Mouse (Mus musculus): ENCODE results near the gene Capn11. TPM values are rescaled to one million over a fixed set of nuclear protein-coding genes. Genes with fewer than 3 reads are reported as not detected.

Capn11 gene
- polyA plus RNA-seq, 1 experiment: 28.4 TPM

- Histone ChIP-seq H3K36me3 (ENCODE audit: control insufficient read depth, insufficient read depth, low read length) (no peaks in the 10 kb centered on the region), H3K4me1 (ENCODE audit: control insufficient read depth, insufficient read depth, low read length) (peaks cover 14% of the 10 kb centered on the region), H3K27ac (ENCODE audit: control insufficient read depth, insufficient read depth, low read depth, low read length) (no peak overlapping the region), H3K4me3 (ENCODE audit: control insufficient read depth, low read depth, low read length) (no peak overlapping the region), H3K27me3 (ENCODE audit: control insufficient read depth, insufficient read depth, low read length) (no peaks in the 10 kb centered on the region)
- TF ChIP-seq POLR2A (IDR thresholded peaks at IDR 0.05; ENCODE audit: control insufficient read depth, low read depth, low read length): no peak
- no peak for TF ChIP-seq CTCF (IDR thresholded peaks at IDR 0.05; ENCODE audit: control insufficient read depth, insufficient read depth, insufficient replicate concordance, low read depth, low read length)
Observed at GRCm38 (mm10) chr17:45616679-45617078, 42.4 kb downstream of the Capn11 start.

DNA sequence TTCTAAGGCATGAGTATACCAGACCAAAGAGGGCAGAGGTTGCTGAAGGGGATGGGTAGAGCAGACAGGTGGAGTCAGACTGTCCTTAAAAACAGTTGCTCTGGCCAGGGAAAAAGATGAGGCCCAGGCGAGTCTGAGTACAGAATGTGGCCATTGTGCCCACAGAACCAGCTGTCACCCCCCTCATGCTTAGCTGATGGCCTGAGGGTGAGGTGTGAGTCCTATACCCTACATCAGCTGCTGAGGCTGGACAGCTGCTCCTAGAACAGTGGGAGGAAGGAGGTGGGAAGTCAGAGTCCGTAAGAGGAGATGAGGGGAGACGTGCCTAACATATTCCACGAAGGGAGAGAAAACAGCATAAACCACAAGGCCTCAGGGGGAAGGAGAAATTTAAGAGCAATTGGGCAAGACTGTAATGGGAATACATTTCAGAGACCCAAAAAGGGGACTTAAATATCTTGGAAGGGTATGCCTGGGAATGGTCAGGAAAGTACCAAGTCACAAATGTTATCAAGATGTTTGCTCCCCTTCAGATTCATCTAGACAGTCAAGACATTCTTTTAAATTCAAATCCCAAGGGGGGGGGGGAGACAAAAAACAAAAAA, 43.0 kb downstream of the Capn11 start:
- no peak overlapping the region for H3K27ac ChIP-seq (ENCODE audit: control insufficient read depth, insufficient read depth, low read depth, low read length)
- no peak for TF ChIP-seq CTCF (IDR thresholded peaks at IDR 0.05; ENCODE audit: control insufficient read depth, insufficient read depth, insufficient replicate concordance, low read depth, low read length)
- no peak for TF ChIP-seq POLR2A (IDR thresholded peaks at IDR 0.05; ENCODE audit: control insufficient read depth, low read depth, low read length)
- no peak overlapping the region for H3K4me3 ChIP-seq (ENCODE audit: control insufficient read depth, low read depth, low read length)
- H3K4me1 ChIP-seq (ENCODE audit: control insufficient read depth, insufficient read depth, low read length): peaks cover 14% of the 10 kb centered on the region
- no peaks in the 10 kb centered on the region for H3K27me3 ChIP-seq (ENCODE audit: control insufficient read depth, insufficient read depth, low read length)
- H3K36me3 ChIP-seq (ENCODE audit: control insufficient read depth, insufficient read depth, low read length): no peaks in the 10 kb centered on the region

GRCm38 (mm10) chr17:45612921-45613320, 46.2 kb downstream of the Capn11 start:
- TF ChIP-seq CTCF (IDR thresholded peaks at IDR 0.05; ENCODE audit: control insufficient read depth, insufficient read depth, insufficient replicate concordance, low read depth, low read length) (no peak), POLR2A (IDR thresholded peaks at IDR 0.05; ENCODE audit: control insufficient read depth, low read depth, low read length) (no peak)
- Histone ChIP-seq H3K27ac (ENCODE audit: control insufficient read depth, insufficient read depth, low read depth, low read length) (no peak overlapping the region), H3K36me3 (ENCODE audit: control insufficient read depth, insufficient read depth, low read length) (no peaks in the 10 kb centered on the region), H3K4me3 (ENCODE audit: control insufficient read depth, low read depth, low read length) (no peak overlapping the region), H3K4me1 (ENCODE audit: control insufficient read depth, insufficient read depth, low read length) (peaks cover under 1% of the 10 kb centered on the region; the same call in 1 of the 2 replicates), H3K27me3 (ENCODE audit: control insufficient read depth, insufficient read depth, low read length) (no peaks in the 10 kb centered on the region)

DNA sequence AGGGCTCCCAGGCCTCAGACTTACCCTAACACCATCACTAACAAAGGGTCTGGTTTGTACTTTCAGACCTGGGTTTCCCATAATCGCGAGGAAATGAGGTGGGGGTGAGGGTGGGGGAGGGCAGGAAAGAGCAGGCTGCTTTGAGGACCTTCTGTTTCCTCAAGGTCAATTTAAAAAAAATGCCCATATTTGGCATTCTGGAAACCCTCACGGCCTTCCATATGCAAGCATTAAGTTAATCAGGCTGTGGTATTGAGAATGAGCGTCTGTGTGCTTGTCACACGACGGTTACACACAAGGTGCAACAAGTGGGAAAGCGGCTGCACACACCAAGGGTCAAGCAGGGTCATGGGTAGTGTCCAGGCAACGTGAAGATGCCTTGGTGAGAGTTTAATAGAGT, 47.1 kb downstream of the Capn11 start:
- H3K27ac ChIP-seq (ENCODE audit: control insufficient read depth, insufficient read depth, low read depth, low read length): no peak overlapping the region
- TF ChIP-seq POLR2A (IDR thresholded peaks at IDR 0.05; ENCODE audit: control insufficient read depth, low read depth, low read length) (no peak), CTCF (IDR thresholded peaks at IDR 0.05; ENCODE audit: control insufficient read depth, insufficient read depth, insufficient replicate concordance, low read depth, low read length) (no peak)
- H3K36me3 ChIP-seq (ENCODE audit: control insufficient read depth, insufficient read depth, low read length): no peaks in the 10 kb centered on the region

DNA sequence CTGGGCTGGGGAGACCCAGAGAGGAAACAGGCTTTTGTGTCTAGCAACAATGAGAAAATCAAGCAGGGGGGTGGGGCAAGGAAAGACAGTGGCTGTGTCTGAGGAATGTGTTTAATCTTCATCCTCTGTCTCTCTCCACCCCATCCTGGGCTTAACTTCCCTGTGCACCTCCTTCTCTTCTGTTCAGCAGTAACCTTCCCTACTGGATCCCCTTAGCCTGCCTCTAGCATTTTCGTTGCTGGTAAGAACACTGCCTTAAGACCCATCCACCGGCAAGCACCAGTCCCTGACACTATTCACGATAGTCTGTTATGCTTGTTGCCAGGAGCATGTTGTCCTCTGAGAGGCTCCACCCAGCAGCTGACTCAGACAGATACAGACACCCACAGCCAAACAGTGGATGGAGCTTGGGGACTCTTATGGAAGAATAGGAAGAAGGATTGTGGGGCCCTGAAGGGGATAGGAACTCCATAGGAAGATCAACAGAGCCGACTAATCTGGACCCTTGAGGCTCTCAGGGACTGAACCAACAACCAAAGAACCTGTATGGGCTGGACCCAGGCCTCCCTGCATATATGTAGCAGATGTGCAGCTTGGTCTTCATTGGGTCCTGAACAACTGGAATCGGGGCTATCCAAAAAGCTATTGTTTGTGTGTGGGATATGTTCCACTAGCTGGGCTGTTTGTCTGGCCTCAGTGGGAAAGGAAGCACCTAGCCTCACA, 48.8 kb downstream of the Capn11 start:
- Histone ChIP-seq H3K4me1 (ENCODE audit: control insufficient read depth, insufficient read depth, low read length) (no peaks in the 10 kb centered on the region), H3K4me3 (ENCODE audit: control insufficient read depth, low read depth, low read length) (no peak overlapping the region), H3K36me3 (ENCODE audit: control insufficient read depth, insufficient read depth, low read length) (no peaks in the 10 kb centered on the region), H3K27ac (ENCODE audit: control insufficient read depth, insufficient read depth, low read depth, low read length) (peak overlapping the region; percentile 58; the same call in 1 of the 2 replicates), H3K27me3 (ENCODE audit: control insufficient read depth, insufficient read depth, low read length) (no peaks in the 10 kb centered on the region)
- no peak for TF ChIP-seq CTCF (IDR thresholded peaks at IDR 0.05; ENCODE audit: control insufficient read depth, insufficient read depth, insufficient replicate concordance, low read depth, low read length)
- TF ChIP-seq POLR2A (IDR thresholded peaks at IDR 0.05; ENCODE audit: control insufficient read depth, low read depth, low read length): no peak

More for the DNA sequence above, 47.1 kb downstream of the Capn11 start:
- H3K27me3 ChIP-seq (ENCODE audit: control insufficient read depth, insufficient read depth, low read length): no peaks in the 10 kb centered on the region
- H3K4me1 ChIP-seq (ENCODE audit: control insufficient read depth, insufficient read depth, low read length): no peaks in the 10 kb centered on the region
- H3K4me3 ChIP-seq (ENCODE audit: control insufficient read depth, low read depth, low read length): no peak overlapping the region

- no peaks in the 10 kb centered on the region for H3K27me3 ChIP-seq (ENCODE audit: control insufficient read depth, insufficient read depth, low read length)
- H3K36me3 ChIP-seq (ENCODE audit: control insufficient read depth, insufficient read depth, low read length): no peaks in the 10 kb centered on the region
- H3K4me3 ChIP-seq (ENCODE audit: control insufficient read depth, low read depth, low read length): no peak overlapping the region
- TF ChIP-seq CTCF (IDR thresholded peaks at IDR 0.05; ENCODE audit: control insufficient read depth, insufficient read depth, insufficient replicate concordance, low read depth, low read length) (no peak), POLR2A (IDR thresholded peaks at IDR 0.05; ENCODE audit: control insufficient read depth, low read depth, low read length) (no peak)
- H3K27ac ChIP-seq (ENCODE audit: control insufficient read depth, insufficient read depth, low read depth, low read length): no peak overlapping the region
- H3K4me1 ChIP-seq (ENCODE audit: control insufficient read depth, insufficient read depth, low read length): no peaks in the 10 kb centered on the region
Observed at GRCm38 (mm10) chr17:45608396-45608795, 50.7 kb downstream of the Capn11 start.

DNA sequence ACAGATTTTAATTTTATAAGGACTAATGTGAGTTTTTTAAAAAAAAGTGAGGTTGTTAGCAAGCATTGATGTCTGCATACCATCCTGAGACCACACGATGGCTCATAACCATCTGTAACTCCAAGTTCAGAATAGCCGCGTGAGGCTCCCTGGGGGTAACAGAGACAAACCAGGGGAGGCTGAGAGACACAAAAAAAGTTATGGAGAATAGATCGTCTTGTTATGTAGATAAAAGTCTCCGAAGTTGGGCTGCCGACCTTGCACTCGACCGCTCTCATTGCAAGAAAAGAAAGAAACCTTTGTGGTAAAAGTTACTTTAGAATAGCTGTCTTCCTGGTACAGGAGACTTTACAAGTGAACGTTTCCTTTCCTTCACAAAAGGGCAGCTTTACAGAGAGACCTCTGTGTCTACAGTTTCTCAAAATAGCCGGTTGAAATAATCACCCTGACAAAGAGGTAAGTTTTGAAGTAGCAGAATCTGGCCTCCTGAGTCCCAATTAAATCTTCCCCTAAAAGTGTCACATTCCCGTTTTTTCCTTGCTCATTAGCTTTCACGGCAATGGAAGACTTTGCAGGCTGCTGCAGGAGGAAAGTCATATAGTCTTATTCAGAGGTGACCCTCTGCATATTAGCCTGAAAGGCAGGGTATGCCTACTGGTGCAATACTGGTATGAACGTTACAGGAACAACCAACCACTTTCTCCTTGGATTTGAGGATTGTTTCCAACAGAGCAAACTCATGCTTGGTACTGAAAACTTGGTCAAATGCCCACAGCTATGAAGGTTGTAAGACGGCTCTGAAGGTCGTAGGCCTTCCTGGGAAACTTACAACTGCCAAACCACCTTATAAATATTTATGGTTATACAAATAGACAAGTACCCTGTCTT, 51.9 kb downstream of the Capn11 start:
- Histone ChIP-seq H3K4me1 (ENCODE audit: control insufficient read depth, insufficient read depth, low read length) (peaks cover 1% of the 10 kb centered on the region), H3K4me3 (ENCODE audit: control insufficient read depth, low read depth, low read length) (no peak overlapping the region), H3K27me3 (ENCODE audit: control insufficient read depth, insufficient read depth, low read length) (no peaks in the 10 kb centered on the region), H3K36me3 (ENCODE audit: control insufficient read depth, insufficient read depth, low read length) (no peaks in the 10 kb centered on the region), H3K27ac (ENCODE audit: control insufficient read depth, insufficient read depth, low read depth, low read length) (peak overlapping the region; percentile 72)
- TF ChIP-seq CTCF (IDR thresholded peaks at IDR 0.05; ENCODE audit: control insufficient read depth, insufficient read depth, insufficient replicate concordance, low read depth, low read length) (no peak), POLR2A (IDR thresholded peaks at IDR 0.05; ENCODE audit: control insufficient read depth, low read depth, low read length) (no peak)
